Mouse (Mus musculus) limb, embryonic 15.5 days (tissue): ENCODE measurements around the gene Grik3. TPM values are rescaled to one million over a fixed set of nuclear protein-coding genes. Genes with fewer than 3 reads are reported as not detected.

Experiments
- ATAC-seq: fragments of 200-750 bp; cut with Nextera tagmentation; 2 replicates; pipeline ENCODE4 v1.8.0; 2017; ENCODE audit warnings: low read depth, moderate TSS enrichment; ENCODE audit not compliant: insufficient number of reproducible peaks, low FRiP score, low TSS enrichment
- H3K27ac ChIP-seq: fragments of 300-500 bp; sonication (generic); 2 replicates; pipeline ENCODE4 v1.5.1; 2015; ENCODE audit warnings: moderate library complexity, mild to moderate bottlenecking, inconsistent platforms
- H3K27me3 ChIP-seq: fragments of 300-500 bp; sonication (generic); 2 replicates; pipeline ENCODE4 v1.6.1; 2015; ENCODE audit warnings: inconsistent platforms
- H3K36me3 ChIP-seq: fragments of 300-500 bp; sonication (generic); 2 replicates; pipeline ENCODE4 v1.6.1; 2015; ENCODE audit warnings: inconsistent platforms
- H3K4me1 ChIP-seq: fragments of 300-500 bp; sonication (generic); 2 replicates; pipeline ENCODE4 v1.6.1; 2015; ENCODE audit warnings: inconsistent platforms
- H3K4me2 ChIP-seq: fragments of 300-500 bp; sonication (generic); 2 replicates; pipeline ENCODE4 v1.6.1; 2015; ENCODE audit warnings: mild to moderate bottlenecking, inconsistent platforms
- H3K4me3 ChIP-seq: fragments of 300-500 bp; sonication (generic); 2 replicates; pipeline ENCODE4 v1.5.1; 2015; ENCODE audit warnings: mild to moderate bottlenecking, inconsistent platforms
- H3K9ac ChIP-seq: fragments of 300-500 bp; sonication (generic); 2 replicates; pipeline ENCODE4 v1.6.1; 2015; ENCODE audit warnings: inconsistent platforms
- H3K9me3 ChIP-seq: fragments of 300-500 bp; sonication (generic); 2 replicates; pipeline ENCODE4 v1.6.1; 2016; ENCODE audit warnings: inconsistent platforms
- WGBS: fragments of 180-500 bp; shearing (Covaris S2); methylation state at CpG from one replicate; pipeline ENCODE4 v1.1.7; 2015; 5-methylcytosine and 5-hydroxymethylcytosine counted together
- polyA plus RNA-seq: library from polyadenylated mRNA; unstranded; fragments of >200 nt; fragmentation: Nextera tagmentation; extraction: Ambion mirVana; gene quantifications from 2 replicates; pipeline ENCODE4 v1.2.1, GENCODE M21; 2015

Gene Grik3
- polyA plus RNA-seq, 1 experiment from 2014 or later, result 0.38 TPM

- no peaks in the 10 kb centered on the region for H3K36me3 ChIP-seq
- H3K9ac ChIP-seq, result no peak overlapping the region
- no peaks in the 10 kb centered on the region for H3K9me3 ChIP-seq
- H3K4me1 ChIP-seq, result peaks cover 4% of the 10 kb centered on the region; the same call in 1 of the 2 replicates
- no peak overlapping the region for H3K27ac ChIP-seq
- ATAC-seq, result no peak
- WGBS, result 32% methylated on average over 3 of the region's 3 CpGs
- H3K27me3 ChIP-seq, result peaks cover 89% of the 10 kb centered on the region
- H3K4me2 ChIP-seq, result no peak overlapping the region
- H3K4me3 ChIP-seq, result no peak overlapping the region
Observed at GRCm38 (mm10) chr4:125481256-125481655, 9.2 kb upstream of the Grik3 start.

GRCm38 (mm10) chr4:125484131-125484530 lies 6.4 kb upstream of the Grik3 start:
- H3K4me2 ChIP-seq, result no peak overlapping the region
- no peak overlapping the region for H3K4me3 ChIP-seq
- H3K9me3 ChIP-seq, result no peaks in the 10 kb centered on the region
- H3K4me1 ChIP-seq, result no peaks in the 10 kb centered on the region
- H3K36me3 ChIP-seq, result no peaks in the 10 kb centered on the region
- peaks cover 95% of the 10 kb centered on the region for H3K27me3 ChIP-seq
- ATAC-seq, result no peak
- WGBS, result 35% methylated on average over 8 of the region's 8 CpGs
- no peak overlapping the region for H3K27ac ChIP-seq
- H3K9ac ChIP-seq, result no peak overlapping the region

DNA sequence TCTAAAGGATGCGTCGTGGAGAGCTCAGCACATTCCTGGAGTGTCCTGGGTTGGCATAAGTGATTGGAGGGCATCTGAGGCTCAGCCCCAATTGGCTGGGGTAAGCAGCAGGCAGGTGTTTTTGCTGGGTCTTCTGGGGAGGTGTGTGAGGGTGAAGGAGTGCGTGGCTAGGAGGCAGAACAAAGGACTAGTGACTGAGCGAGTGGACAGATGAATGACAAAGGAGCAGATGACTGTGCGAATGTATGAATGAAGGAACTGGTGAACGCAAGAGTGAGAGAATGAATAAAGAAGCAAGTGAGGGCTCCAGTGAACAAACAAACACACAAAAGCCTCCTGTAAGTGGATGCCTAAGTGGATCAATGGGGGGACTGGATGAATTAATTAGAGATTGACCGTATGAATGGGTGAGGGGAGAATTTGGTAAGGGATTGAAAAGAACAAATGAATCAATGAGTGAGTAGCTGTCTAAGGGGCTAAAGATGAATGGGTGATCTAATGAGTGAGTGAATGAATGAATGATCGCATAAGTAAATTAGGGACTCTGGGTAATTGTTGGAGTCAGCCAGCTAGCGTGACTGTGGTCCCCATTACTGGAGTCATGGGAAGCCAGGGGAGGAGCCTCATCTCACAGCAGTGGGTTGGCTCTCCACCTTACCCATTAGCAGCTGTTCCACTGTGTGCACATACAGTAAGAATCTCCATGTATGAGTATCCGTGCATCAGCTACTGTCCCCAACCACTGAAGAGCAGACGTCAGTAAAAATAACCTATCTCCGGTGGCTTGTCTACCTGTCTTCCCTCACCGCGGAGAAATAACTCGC lies 4.9 kb upstream of the Grik3 start:
- no peak for ATAC-seq
- no peaks in the 10 kb centered on the region for H3K36me3 ChIP-seq
- H3K4me2 ChIP-seq, result no peak overlapping the region
- H3K27me3 ChIP-seq, result peaks cover 97% of the 10 kb centered on the region
- no peak overlapping the region for H3K9ac ChIP-seq
- 45% methylated on average over 15 of the region's 15 CpGs for WGBS
- peaks cover 12% of the 10 kb centered on the region for H3K4me1 ChIP-seq
- no peaks in the 10 kb centered on the region for H3K9me3 ChIP-seq
- no peak overlapping the region for H3K4me3 ChIP-seq
- H3K27ac ChIP-seq, result no peak overlapping the region

GRCm38 (mm10) chr4:125486616-125487015 lies 3.9 kb upstream of the Grik3 start:
- WGBS, result 2% methylated on average over 13 of the region's 13 CpGs
- Histone ChIP-seq H3K4me2 (no peak overlapping the region), H3K4me3 (no peak overlapping the region), H3K9me3 (no peaks in the 10 kb centered on the region), H3K36me3 (no peaks in the 10 kb centered on the region), H3K9ac (no peak overlapping the region), H3K27ac (no peak overlapping the region), H3K4me1 (peaks cover 22% of the 10 kb centered on the region), H3K27me3 (peaks cover 97% of the 10 kb centered on the region)
- ATAC-seq, result no peak

- H3K27ac ChIP-seq, result no peak overlapping the region
- H3K36me3 ChIP-seq, result no peaks in the 10 kb centered on the region
- H3K4me1 ChIP-seq, result peaks cover 26% of the 10 kb centered on the region
- no peak overlapping the region for H3K4me3 ChIP-seq
- 4% methylated on average over 7 of the region's 7 CpGs for WGBS
- no peak for ATAC-seq
- no peak overlapping the region for H3K9ac ChIP-seq
- no peak overlapping the region for H3K4me2 ChIP-seq
- no peaks in the 10 kb centered on the region for H3K9me3 ChIP-seq
- peaks cover 97% of the 10 kb centered on the region for H3K27me3 ChIP-seq
Observed at GRCm38 (mm10) chr4:125487031-125487430, 3.5 kb upstream of the Grik3 start.

DNA sequence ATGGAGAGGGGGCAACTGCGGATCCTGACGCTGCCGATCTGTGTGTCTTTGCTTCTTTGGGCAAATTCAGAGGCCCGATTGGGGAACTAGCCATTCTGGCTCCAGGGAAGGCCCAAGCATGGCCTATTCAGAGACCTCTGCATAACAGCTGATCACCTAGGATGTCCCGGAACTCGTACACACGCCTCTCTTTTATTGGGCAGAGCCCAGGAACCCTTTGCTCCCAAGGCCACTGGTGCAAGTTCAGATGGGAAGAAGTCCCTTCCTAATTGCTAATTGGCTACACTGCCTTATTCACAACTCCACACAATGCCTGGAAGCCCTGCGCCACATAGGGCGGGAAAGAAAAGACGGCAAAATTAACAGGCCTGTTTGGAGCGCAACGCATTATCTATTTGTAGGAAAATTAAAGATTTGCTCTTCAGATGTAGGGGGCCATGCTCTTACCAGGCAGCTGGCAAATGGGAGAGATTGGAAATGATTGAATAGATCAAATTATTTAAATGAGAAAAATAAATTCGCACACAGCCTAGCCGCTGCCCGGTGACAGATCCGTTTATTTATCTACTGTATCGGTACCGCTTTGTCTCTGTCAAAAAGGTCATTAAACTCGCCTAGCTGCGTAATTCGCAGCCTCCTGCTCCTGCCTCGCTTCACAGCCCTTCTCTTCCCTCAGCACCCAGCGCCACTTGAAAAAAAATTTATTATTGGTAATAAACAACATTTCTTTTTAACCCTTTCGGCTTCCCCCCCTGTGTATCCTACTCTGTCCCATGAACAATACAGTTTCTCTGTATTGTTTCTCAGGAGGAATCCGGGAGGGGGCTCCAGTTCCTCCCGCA lies 1.5 kb upstream of the Grik3 start:
- ATAC-seq, result no peak
- Histone ChIP-seq H3K27me3 (peaks cover 100% of the 10 kb centered on the region), H3K4me1 (peaks cover 27% of the 10 kb centered on the region), H3K36me3 (no peaks in the 10 kb centered on the region), H3K9me3 (no peaks in the 10 kb centered on the region), H3K9ac (no peak overlapping the region), H3K27ac (no peak overlapping the region), H3K4me3 (no peak overlapping the region; the same call in 1 of the 2 replicates), H3K4me2 (no peak overlapping the region)
- 3% methylated on average over 26 of the region's 26 CpGs for WGBS

DNA sequence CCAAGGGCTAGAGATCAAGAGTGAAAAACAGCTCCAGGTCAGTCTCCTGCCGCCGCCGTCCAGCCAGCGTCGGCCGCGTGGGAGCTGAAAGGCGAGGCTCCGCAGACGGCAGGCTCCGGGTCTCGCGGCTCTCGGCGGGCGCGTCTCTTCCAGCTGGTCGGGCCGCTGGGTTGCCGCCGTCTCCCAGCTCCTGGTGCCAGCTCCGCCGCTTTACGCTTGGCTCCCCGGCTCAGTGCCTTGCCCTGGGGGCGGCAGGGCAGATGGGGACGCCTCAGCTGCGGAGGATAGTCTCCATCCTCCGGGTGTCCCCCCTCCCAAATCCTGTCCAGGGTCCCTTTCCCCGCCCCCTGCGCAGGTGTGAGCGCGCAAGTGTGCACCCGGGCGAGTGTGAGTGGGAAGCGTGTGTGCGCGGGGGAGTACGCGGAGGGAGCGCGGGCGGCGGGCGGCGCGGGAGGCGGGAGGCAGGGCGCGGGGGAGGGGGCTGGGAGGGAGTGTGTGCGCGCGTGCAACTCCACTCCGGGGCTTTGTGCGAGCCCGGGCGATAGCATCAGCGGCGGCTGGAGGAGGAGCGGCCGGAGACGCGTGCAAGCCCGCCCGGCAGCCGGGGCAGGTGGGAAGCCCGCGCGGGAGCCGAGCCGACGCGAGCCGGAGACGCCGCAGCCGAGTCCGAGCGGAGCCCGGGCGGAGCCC lies 454 bp upstream of the Grik3 start:
- peak; percentile 62 for ATAC-seq
- under 1% methylated on average over 74 of the region's 81 CpGs for WGBS
- no peak overlapping the region for H3K9ac ChIP-seq
- H3K27me3 ChIP-seq, result peaks cover 100% of the 10 kb centered on the region
- H3K9me3 ChIP-seq, result no peaks in the 10 kb centered on the region
- H3K36me3 ChIP-seq, result no peaks in the 10 kb centered on the region
- peaks cover 27% of the 10 kb centered on the region for H3K4me1 ChIP-seq
- H3K4me2 ChIP-seq, result peak overlapping the region; percentile 68
- H3K4me3 ChIP-seq, result peak overlapping the region; percentile 41
- no peak overlapping the region for H3K27ac ChIP-seq

GRCm38 (mm10) chr4:125491505-125492121 lies 1.1 kb downstream of the Grik3 start:
- no peak overlapping the region for H3K9ac ChIP-seq
- H3K4me1 ChIP-seq, result peaks cover 27% of the 10 kb centered on the region
- no peaks in the 10 kb centered on the region for H3K9me3 ChIP-seq
- peak overlapping the region; percentile 41 for H3K4me3 ChIP-seq
- no peak for ATAC-seq
- H3K36me3 ChIP-seq, result no peaks in the 10 kb centered on the region
- H3K4me2 ChIP-seq, result peak overlapping the region; percentile 68
- peaks cover 100% of the 10 kb centered on the region for H3K27me3 ChIP-seq
- no peak overlapping the region for H3K27ac ChIP-seq
- WGBS, result under 1% methylated on average over 41 of the region's 42 CpGs

- peak overlapping the region; percentile 68 for H3K4me2 ChIP-seq
- no peak overlapping the region for H3K9ac ChIP-seq
- peaks cover 27% of the 10 kb centered on the region for H3K4me1 ChIP-seq
- H3K4me3 ChIP-seq, result no peak overlapping the region; the same call in 1 of the 2 replicates
- no peak for ATAC-seq
- H3K36me3 ChIP-seq, result no peaks in the 10 kb centered on the region
- 7% methylated on average over 9 of the region's 9 CpGs for WGBS
- peaks cover 100% of the 10 kb centered on the region for H3K27me3 ChIP-seq
- no peaks in the 10 kb centered on the region for H3K9me3 ChIP-seq
- no peak overlapping the region for H3K27ac ChIP-seq
Observed at GRCm38 (mm10) chr4:125492122-125492505, 1.6 kb downstream of the Grik3 start.

GRCm38 (mm10) chr4:125492706-125493105 lies 2.2 kb downstream of the Grik3 start:
- Histone ChIP-seq H3K4me2 (no peak overlapping the region), H3K4me1 (peaks cover 27% of the 10 kb centered on the region), H3K9me3 (no peaks in the 10 kb centered on the region), H3K9ac (no peak overlapping the region), H3K27me3 (peaks cover 100% of the 10 kb centered on the region), H3K27ac (no peak overlapping the region), H3K4me3 (no peak overlapping the region), H3K36me3 (no peaks in the 10 kb centered on the region)
- no peak for ATAC-seq
- 20% methylated on average over 9 of the region's 9 CpGs for WGBS

DNA sequence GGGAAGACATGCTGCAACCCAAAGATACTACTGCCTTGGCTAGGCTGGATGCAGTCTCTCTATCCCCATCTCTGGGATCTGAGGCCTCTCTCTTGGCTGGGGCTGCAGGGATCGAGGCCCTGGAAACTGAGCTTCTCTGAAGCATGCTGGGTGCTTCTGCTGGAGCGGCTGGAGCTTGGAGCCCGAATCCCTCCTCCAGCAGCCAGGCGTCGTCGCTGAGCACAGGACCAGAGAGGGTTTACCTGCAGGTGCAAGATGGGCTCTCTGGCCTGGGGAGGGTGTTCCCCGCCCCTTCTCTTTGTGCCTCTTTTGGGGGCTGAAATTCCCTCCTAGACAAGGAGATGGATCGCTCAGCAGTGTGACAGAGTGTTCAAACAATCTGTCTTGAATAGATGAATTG lies 2.6 kb downstream of the Grik3 start:
- Histone ChIP-seq H3K4me3 (no peak overlapping the region), H3K9me3 (no peaks in the 10 kb centered on the region), H3K36me3 (no peaks in the 10 kb centered on the region), H3K27me3 (peaks cover 100% of the 10 kb centered on the region), H3K27ac (no peak overlapping the region), H3K9ac (no peak overlapping the region), H3K4me1 (peaks cover 27% of the 10 kb centered on the region), H3K4me2 (no peak overlapping the region)
- ATAC-seq, result no peak
- WGBS, result 19% methylated on average over 8 of the region's 8 CpGs
